Mouse (Mus musculus): ENCODE measurements around the gene Tspan18. TPM values are rescaled to one million over a fixed set of nuclear protein-coding genes. Genes with fewer than 3 reads are reported as not detected.
A peak's percentile ranks its signal among the peaks of the same experiment; 100 is the strongest.

Gene Tspan18
- total RNA-seq, 2 experiments from 2014 or later, result 40.8 to 43.2 TPM

GRCm38 (mm10) chr2:93182859-93183258 lies 151.4 kb downstream of the Tspan18 start:
- no peak for DNase-seq

DNA sequence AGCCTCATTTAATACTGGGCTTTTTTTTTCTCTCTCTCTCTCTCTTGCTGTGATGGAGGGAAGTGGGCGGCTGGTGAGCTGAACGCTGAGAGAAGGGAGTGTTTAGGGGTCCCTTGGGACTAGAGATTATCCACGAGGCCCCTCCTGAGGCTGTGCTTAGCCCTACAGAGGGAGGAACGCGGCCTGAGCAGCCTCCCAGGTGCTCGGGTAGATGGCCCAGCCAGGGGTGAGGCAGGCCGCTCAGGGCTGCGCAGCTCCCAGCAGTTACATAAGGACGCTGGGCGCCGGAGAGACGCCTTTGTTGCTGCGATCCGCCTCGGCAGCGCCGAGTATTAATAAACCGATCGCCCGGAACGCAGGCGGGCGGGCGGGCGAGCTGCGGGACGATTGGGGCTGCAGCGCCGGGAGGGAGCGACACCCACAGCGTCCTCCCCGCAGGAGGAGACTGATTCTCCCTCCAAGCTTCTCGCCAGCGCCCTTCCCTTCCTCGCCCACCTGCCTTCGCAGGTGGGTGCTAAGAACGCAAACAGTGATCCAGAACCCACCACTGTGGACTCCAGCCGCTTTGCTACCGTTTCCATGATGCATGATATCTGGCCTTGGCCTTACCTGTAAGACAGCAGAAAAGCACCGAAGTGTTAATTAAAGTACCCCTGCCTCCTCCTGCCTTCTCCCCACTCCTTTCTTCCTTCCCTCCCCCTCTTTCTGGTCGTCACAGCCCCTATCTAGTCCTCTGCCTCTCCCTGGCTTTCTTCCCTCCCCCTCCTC lies 154.0 kb downstream of the Tspan18 start:
- peak; percentile 72 to 77 for DNase-seq

GRCm38 (mm10) chr2:93179603-93180002 lies 154.7 kb downstream of the Tspan18 start:
- DNase-seq, result no peak

DNA sequence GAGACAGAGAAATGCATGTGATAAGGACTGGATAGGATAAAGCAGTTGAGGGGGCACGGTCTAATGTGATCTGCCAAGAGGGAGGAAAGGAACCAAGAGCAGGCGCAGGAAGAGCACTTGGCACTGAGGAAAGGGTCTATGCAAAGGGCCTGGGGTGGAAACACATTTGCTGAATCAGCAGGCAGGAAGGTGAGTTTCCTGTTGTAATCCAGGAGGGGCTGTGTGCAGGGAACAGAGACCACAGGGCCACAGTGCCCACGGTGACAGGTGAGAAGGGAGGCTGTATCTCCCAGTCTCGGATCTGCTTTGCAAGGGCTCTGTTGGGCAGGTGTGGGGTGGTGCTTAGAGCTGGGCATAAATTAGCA lies 156.0 kb downstream of the Tspan18 start:
- no peak for DNase-seq

- no peak for DNase-seq
Observed at GRCm38 (mm10) chr2:93177668-93178312, 156.5 kb downstream of the Tspan18 start.

DNA sequence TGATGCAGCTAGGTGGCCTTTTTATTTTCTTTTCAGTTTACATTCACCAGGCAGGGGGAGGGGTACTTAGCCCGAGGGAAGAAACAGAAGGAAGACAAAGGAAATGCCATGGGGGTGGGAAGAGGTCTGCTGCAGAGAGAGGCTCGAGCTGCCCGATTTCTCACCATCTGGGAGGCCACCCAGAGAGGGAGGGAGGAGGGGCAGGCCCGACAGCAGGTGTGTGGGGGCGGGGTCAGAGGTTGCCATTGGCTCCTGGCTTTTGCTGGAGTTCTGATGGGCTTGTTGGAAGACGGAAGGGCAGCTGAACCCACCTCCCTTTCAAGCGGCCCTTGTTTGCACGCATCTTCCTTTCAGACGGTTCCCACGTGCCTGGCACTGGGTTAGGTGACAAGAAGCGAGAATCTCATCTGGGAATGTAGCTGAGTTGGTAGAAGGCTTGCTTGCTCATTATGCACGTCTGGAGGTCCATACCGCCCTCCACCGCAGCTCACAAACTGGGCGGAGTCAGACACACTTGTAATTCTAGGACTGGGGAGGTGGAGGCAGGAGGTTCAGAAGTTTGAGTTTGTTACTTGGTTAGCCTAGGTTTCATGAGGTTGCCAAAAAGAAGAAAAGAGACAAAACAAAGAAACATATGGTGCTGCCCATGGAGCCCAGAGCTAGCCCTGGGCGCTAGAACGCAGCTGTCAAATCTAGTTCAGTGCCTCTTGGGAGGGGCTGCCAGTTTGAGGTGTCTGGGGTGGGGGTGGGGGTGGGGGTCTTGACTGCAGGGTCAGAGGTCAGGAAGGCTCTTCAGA lies 157.2 kb downstream of the Tspan18 start:
- no peak for DNase-seq

DNA sequence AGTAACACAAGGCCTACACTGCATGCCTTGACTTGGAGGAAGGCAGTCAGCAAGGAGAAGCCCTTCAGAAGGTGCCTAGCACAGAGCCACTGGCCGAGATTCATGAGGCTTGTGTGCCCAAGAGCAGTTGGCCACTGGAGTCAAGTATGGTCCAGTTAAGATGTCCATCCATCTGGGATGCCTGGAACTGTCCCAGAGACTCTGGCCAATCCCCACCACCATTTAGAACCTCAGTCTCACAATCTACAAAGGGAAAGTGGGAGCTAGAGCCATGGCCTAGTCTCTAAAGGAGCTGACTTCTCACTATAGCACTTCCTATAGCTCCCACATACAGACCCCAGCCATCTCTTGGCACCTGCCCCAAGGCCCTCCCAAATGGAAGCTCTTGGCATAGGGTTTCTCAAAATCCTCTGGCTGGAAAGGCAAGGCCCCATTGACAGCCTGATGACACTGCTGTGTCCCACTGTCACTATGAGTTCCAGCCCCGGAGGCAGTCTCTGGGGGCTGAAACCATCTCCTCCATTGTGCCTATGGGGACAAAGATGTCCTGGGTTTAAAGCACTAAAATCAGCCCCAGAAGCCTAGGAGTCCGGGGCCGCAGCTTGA lies 158.0 kb downstream of the Tspan18 start:
- DNase-seq, result no peak

GRCm38 (mm10) chr2:93175721-93176120 lies 158.6 kb downstream of the Tspan18 start:
- DNase-seq, result no peak

DNA sequence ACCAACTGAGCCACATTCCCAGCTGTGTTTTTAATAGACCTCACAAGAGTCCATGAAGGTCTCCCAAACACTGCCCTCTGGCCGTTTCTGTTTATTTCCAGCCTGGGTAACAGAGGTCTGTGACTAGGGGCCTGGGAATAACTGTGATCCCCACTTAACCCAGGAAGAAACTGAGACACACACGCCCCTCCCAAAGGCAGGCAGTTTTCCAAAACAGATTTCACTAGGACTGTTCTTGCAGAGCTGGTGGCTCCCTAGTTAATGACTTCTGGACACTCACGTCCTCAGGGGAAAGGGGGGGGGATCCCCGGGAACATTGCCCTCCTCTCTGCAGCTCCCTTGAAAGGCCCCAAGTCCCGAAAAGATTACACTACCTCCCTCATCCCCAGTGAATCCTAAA lies 159.0 kb downstream of the Tspan18 start:
- DNase-seq, result no peak

DNA sequence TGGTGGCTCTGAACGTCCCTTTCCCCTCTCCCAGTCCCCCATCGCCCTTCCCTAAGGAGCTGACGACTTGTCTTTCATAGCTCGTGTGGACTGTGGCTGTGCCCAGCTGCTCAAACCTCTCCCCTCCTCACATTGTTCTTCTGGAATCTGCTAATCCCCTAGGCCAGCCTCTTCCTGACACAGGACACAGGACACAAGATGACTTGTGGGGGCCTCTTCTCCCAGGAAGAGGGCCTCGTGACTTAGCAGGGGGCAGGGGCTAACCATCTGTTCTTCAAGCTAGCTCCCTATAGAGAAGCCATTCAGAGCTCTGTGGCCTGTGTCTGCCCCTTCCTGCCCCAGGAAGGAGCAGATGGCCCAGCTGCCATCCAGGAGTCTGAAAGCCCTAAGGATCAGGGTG lies 160.1 kb downstream of the Tspan18 start:
- DNase-seq, result no peak

DNA sequence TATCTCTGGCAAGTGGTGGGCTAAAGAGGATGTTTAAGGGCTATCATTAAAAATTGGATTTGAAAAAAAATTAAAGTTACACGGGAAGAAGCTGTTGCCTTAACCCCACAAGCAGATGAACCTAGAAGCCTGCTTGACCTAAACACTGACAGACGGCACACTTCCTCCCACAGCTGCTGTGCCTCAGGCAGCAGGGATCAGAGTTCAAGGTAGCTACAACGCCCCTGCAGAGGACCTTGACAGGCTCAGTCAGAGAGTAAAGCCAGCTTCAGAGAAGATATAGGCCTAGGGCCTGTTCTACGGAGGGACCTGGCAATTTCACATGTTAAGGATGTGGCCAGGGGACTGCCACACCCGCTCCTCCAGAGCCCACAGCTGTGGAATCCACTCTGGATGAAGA lies 161.8 kb downstream of the Tspan18 start:
- no peak for DNase-seq

DNA sequence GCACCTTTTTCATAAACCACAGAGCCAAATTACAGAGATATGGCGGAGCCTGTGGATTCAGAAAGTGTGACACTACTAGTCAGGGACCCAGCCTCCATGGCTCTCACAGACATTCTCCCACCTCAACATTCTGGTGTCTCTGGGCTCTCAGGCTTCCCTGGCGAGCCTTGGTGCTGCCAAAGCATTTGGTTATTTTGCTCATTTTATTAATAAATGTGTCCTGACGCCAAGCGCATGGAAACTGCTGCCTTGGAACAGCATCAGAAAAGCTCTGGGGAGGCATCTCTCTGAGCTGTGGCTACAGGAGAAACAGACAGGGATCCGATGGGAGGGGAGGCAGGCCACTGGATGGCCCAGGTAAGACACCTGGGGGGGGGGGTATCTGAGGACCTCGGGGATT lies 162.4 kb downstream of the Tspan18 start:
- DNase-seq, result no peak

DNA sequence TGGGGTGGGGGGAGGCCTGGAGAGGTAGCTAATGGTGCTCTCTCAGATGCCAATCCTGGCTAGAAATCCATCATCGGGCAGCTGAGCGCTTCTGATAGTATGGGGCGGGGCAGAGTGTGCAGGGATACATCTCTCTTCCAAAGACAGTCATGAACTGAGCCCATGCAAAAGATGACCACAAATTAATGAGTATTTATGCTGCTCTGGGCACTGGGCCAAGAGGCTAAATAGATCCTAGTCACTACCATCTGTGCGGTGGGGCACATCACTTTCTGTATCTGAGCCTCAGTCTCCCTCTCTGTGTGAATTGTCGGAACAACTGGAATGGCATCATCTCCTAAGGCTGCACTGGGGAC lies 163.5 kb downstream of the Tspan18 start:
- no peak for DNase-seq

DNA sequence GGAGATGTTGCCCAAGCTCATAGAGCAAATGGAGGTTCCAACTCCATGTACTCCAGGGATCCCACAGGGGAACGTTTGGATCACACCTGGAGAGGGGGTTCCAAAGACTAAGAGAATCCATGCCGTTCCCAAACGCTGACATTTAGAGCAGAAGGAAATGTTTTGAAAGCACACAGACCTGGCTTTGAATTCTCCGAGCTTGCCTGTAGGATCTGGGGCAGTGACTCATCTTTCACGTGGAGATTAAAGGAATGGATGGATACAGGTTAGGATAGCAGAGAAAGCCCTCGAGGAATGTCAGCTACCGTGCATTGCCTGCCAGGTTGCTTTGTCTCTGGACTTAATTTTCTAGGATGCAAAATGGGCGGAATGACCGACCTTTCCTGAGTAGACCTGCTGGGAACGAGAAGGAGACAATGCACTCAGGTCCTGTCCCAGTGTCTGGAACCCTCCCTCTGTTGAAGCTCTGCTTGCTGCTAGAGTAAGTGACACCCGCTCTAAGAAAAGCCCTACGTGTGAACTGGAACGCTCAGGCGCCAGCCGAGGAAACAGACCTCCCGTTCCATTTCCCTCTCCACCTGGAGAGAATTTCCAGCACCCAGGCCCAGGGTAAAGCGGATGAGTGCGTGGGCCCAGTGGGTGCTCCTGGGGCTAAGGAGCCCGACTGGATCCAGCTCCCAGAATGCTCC lies 164.0 kb downstream of the Tspan18 start:
- DNase-seq, result no peak

DNA sequence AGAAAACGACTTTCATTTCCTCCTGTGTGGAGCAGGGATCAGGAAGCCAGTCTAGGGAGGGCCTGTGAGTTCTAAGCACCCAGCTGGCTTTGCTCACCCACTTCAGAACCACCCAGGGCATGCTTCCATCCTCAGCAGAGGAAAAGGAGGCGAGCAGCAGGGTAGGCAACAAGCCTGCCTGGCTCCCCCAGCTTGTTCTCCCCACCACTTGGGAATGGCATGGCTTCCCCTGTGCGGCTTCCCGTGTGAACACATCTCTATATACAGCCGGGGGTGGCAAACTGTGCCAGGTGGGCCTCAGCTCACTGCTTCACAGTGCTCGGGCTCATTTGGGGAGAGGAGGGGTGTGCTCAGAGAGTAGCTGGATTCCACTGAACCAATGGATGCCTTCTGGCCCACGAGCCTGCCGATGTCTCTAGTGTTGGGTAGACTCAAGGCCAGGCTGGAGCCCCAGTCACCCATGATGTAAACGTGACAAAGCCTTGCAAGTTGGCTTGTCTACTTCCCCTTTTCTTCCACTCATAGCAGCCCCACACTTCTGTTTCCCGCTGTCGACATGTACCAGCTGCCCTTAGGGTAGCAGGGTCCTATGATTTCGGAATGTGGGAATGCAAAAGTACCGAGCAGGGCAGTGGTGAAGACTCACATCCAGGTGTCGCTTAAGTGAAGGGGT lies 167.4 kb downstream of the Tspan18 start:
- no peak for DNase-seq

- no peak for DNase-seq
Observed at GRCm38 (mm10) chr2:93166295-93166694, 168.0 kb downstream of the Tspan18 start.

- DNase-seq, result no peak
Observed at GRCm38 (mm10) chr2:93163750-93164335, 170.5 kb downstream of the Tspan18 start.

DNA sequence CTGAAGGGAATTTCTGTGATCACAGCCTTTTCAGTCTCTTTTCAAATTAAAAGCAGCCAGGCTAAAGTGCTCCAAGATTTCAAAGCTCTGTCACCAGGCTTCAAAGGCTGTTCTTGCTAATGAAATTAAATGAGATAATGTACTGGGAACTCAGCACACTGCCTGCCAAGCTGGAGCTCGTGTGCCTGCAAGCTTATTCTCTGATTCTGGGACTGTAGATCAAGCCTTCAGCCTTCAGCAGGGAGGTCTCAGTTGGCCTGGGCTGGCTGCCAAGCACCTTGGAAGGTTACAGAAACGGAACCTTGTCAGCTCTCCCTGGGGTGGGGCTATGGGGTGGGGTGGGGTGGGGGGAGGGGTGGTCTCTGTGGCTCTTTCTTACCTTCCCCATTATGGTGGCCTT lies 171.0 kb downstream of the Tspan18 start:
- no peak for DNase-seq

GRCm38 (mm10) chr2:93162791-93163190 lies 171.5 kb downstream of the Tspan18 start:
- DNase-seq, result no peak

- DNase-seq, result no peak
Observed at GRCm38 (mm10) chr2:93161914-93162664, 172.2 kb downstream of the Tspan18 start.

Data from layer of hippocampus, postnatal 36 days (tissue).